Mouse (Mus musculus): ENCODE results near the gene Fbxl15. TPM values are rescaled to one million over a fixed set of nuclear protein-coding genes. Genes with fewer than 3 reads are reported as not detected.

Fbxl15 gene
- total RNA-seq, 2 experiments from 2014 or later = not detected

- no peak for ATAC-seq (replicated peaks; ENCODE audit: low FRiP score, poor library complexity, severe bottlenecking)
Measured at GRCm38 (mm10) chr19:46375489-46375888, 47.5 kb downstream of the Fbxl15 start.

GRCm38 (mm10) chr19:46375891-46376290 is 47.9 kb downstream of the Fbxl15 start:
- no peak for ATAC-seq (replicated peaks; ENCODE audit: low FRiP score, poor library complexity, severe bottlenecking)

Other genes with a start within 250 kb of the Fbxl15 start
- not detected in 2 replicates for gene Elovl3, start 196.3 kb upstream of the Fbxl15 start, total RNA-seq (2015; ENCODE audit: low replicate concordance)
- not detected in 2 replicates for gene Elovl3, start 196.3 kb upstream of the Fbxl15 start, total RNA-seq (2017; ENCODE audit: low replicate concordance)
- not detected in 2 replicates for gene Pitx3, start 179.9 kb upstream of the Fbxl15 start, total RNA-seq (2015; ENCODE audit: low replicate concordance)
- not detected in 2 replicates for gene Pitx3, start 179.9 kb upstream of the Fbxl15 start, total RNA-seq (2017; ENCODE audit: low replicate concordance)
- 28.8 and 30.6 TPM in 2 replicates for gene Gbf1, start 175.7 kb upstream of the Fbxl15 start, total RNA-seq (2015; ENCODE audit: low replicate concordance)
- gene Gbf1, start 175.7 kb upstream of the Fbxl15 start, total RNA-seq (2017; ENCODE audit: low replicate concordance) = 11.4 and 22.2 TPM in 2 replicates
- gene Nfkb2, start 23.9 kb upstream of the Fbxl15 start, total RNA-seq (2015; ENCODE audit: low replicate concordance) = 1.1 and 1.7 TPM in 2 replicates
- 1.2 and 1.9 TPM in 2 replicates for gene Nfkb2, start 23.9 kb upstream of the Fbxl15 start, total RNA-seq (2017; ENCODE audit: low replicate concordance)
- gene Psd, start 1.0 kb upstream of the Fbxl15 start, total RNA-seq (2015; ENCODE audit: low replicate concordance) = not detected in 2 replicates
- gene Psd, start 1.0 kb upstream of the Fbxl15 start, total RNA-seq (2017; ENCODE audit: low replicate concordance) = 2.8 TPM in 1 of 2 replicates, not detected in the other
- gene Cuedc2, start 10.5 kb downstream of the Fbxl15 start, total RNA-seq (2015; ENCODE audit: low replicate concordance) = 8.4 and 16.2 TPM in 2 replicates
- gene Cuedc2, start 10.5 kb downstream of the Fbxl15 start, total RNA-seq (2017; ENCODE audit: low replicate concordance) = 42.4 and 50.7 TPM in 2 replicates
- 4.6 and 6.1 TPM in 2 replicates for gene Mfsd13a, start 12.9 kb downstream of the Fbxl15 start, total RNA-seq (2015; ENCODE audit: low replicate concordance)
- 1.4 and 6.2 TPM in 2 replicates for gene Mfsd13a, start 12.9 kb downstream of the Fbxl15 start, total RNA-seq (2017; ENCODE audit: low replicate concordance)
- not detected in 2 replicates for gene 2310034G01Rik, start 22.1 kb downstream of the Fbxl15 start, total RNA-seq (2015; ENCODE audit: low replicate concordance)
- gene 2310034G01Rik, start 22.1 kb downstream of the Fbxl15 start, total RNA-seq (2017; ENCODE audit: low replicate concordance) = not detected in 2 replicates
- gene Actr1a, start 67.6 kb downstream of the Fbxl15 start, total RNA-seq (2015; ENCODE audit: low replicate concordance) = 66.7 and 75.0 TPM in 2 replicates
- 82.9 and 94.7 TPM in 2 replicates for gene Actr1a, start 67.6 kb downstream of the Fbxl15 start, total RNA-seq (2017; ENCODE audit: low replicate concordance)
- gene Sufu, start 68.7 kb downstream of the Fbxl15 start, total RNA-seq (2015; ENCODE audit: low replicate concordance) = 3.6 and 5.9 TPM in 2 replicates
- 2.4 and 4.8 TPM in 2 replicates for gene Sufu, start 68.7 kb downstream of the Fbxl15 start, total RNA-seq (2017; ENCODE audit: low replicate concordance)
- 4.2 and 9.4 TPM in 2 replicates for gene Trim8, start 173.5 kb downstream of the Fbxl15 start, total RNA-seq (2015; ENCODE audit: low replicate concordance)
- 5.5 and 7.7 TPM in 2 replicates for gene Trim8, start 173.5 kb downstream of the Fbxl15 start, total RNA-seq (2017; ENCODE audit: low replicate concordance)
- 4.6 and 15.1 TPM in 2 replicates for gene Arl3, start 245.0 kb downstream of the Fbxl15 start, total RNA-seq (2015; ENCODE audit: low replicate concordance)
- gene Arl3, start 245.0 kb downstream of the Fbxl15 start, total RNA-seq (2017; ENCODE audit: low replicate concordance) = 6.7 and 24.4 TPM in 2 replicates
- 0.72 and 19.3 TPM in 2 replicates for gene Sfxn2, start 245.2 kb downstream of the Fbxl15 start, total RNA-seq (2015; ENCODE audit: low replicate concordance)
- 0.98 and 5.8 TPM in 2 replicates for gene Sfxn2, start 245.2 kb downstream of the Fbxl15 start, total RNA-seq (2017; ENCODE audit: low replicate concordance)